Mouse (Mus musculus): ENCODE measurements around the gene Acsl5.
A peak's percentile ranks its signal among the peaks of the same experiment; 100 is the strongest.

Gene Acsl5

GRCm38 (mm10) chr19:55311874-55312273 lies 60.1 kb downstream of the Acsl5 start:
- Histone ChIP-seq H3K27me3 (ENCODE audit: insufficient read depth, low read length) (0 out of 2 replicates have a peak, but pooled peaks cover 2% of the 10 kb centered on the region), H3K4me1 (replicated peaks; ENCODE audit: low read depth, low read length) (peaks cover 16% of the 10 kb centered on the region)
- TF ChIP-seq CTCF (conservative IDR thresholded peaks at IDR 0.05; ENCODE audit: low read length) (no peak), NANOG (IDR thresholded peaks at IDR 0.05; ENCODE audit: borderline replicate concordance, low read length) (no peak), POU5F1 (IDR thresholded peaks at IDR 0.05; ENCODE audit: borderline replicate concordance, low read length) (no peak)

GRCm38 (mm10) chr19:55313649-55314048 lies 61.9 kb downstream of the Acsl5 start:
- Histone ChIP-seq H3K9me3 (ENCODE audit: low read length) (no peaks in the 10 kb centered on the region), H3K27me3 (ENCODE audit: insufficient read depth, low read length) (0 out of 2 replicates have a peak, but pooled peaks cover 4% of the 10 kb centered on the region), H3K4me1 (replicated peaks; ENCODE audit: low read depth, low read length) (peaks cover 19% of the 10 kb centered on the region), H3K4me3 (replicated peaks; ENCODE audit: low read length) (no peak overlapping the region), H3K36me3 (ENCODE audit: insufficient read depth, low read length) (peaks cover 59% of the 10 kb centered on the region)
- TF ChIP-seq NANOG (IDR thresholded peaks at IDR 0.05; ENCODE audit: borderline replicate concordance, low read length) (no peak), CTCF (conservative IDR thresholded peaks at IDR 0.05; ENCODE audit: low read length) (no peak), POU5F1 (IDR thresholded peaks at IDR 0.05; ENCODE audit: borderline replicate concordance, low read length) (no peak)

More at GRCm38 (mm10) chr19:55311874-55312273, 60.1 kb downstream of the Acsl5 start:
- Histone ChIP-seq H3K4me3 (replicated peaks; ENCODE audit: low read length) (no peak overlapping the region), H3K36me3 (ENCODE audit: insufficient read depth, low read length) (peaks cover 75% of the 10 kb centered on the region), H3K9me3 (ENCODE audit: low read length) (no peaks in the 10 kb centered on the region)

- Histone ChIP-seq H3K9me3 (ENCODE audit: low read length) (no peaks in the 10 kb centered on the region), H3K4me1 (replicated peaks; ENCODE audit: low read depth, low read length) (peaks cover 19% of the 10 kb centered on the region), H3K4me3 (replicated peaks; ENCODE audit: low read length) (peak within 1 kb of the TSS; percentile 93), H3K36me3 (ENCODE audit: insufficient read depth, low read length) (peaks cover 40% of the 10 kb centered on the region), H3K27me3 (ENCODE audit: insufficient read depth, low read length) (0 out of 2 replicates have a peak, but pooled peaks cover 4% of the 10 kb centered on the region)
- no peak for TF ChIP-seq CTCF (conservative IDR thresholded peaks at IDR 0.05; ENCODE audit: low read length)
Measured at GRCm38 (mm10) chr19:55315452-55316108, 63.8 kb downstream of the Acsl5 start, which contains the start of gene Zdhhc6. Gene Zdhhc6, minus strand, starts transcription at chr19:55316032.

- no peaks in the 10 kb centered on the region for H3K9me3 ChIP-seq (ENCODE audit: low read length)
- H3K4me1 ChIP-seq (replicated peaks; ENCODE audit: low read depth, low read length) = peaks cover 19% of the 10 kb centered on the region
- H3K4me3 ChIP-seq (replicated peaks; ENCODE audit: low read length) = peak within 1 kb of the TSS; percentile 93
- H3K36me3 ChIP-seq (ENCODE audit: insufficient read depth, low read length) = peaks cover 34% of the 10 kb centered on the region
- no peak for TF ChIP-seq NANOG (IDR thresholded peaks at IDR 0.05; ENCODE audit: borderline replicate concordance, low read length)
- no peak; the same call in 1 of the 2 replicates for TF ChIP-seq CTCF (conservative IDR thresholded peaks at IDR 0.05; ENCODE audit: low read length)
- no peak for TF ChIP-seq POU5F1 (IDR thresholded peaks at IDR 0.05; ENCODE audit: borderline replicate concordance, low read length)
- 0 out of 2 replicates have a peak, but pooled peaks cover 4% of the 10 kb centered on the region for H3K27me3 ChIP-seq (ENCODE audit: insufficient read depth, low read length)
Measured at GRCm38 (mm10) chr19:55316109-55316714, 64.5 kb downstream of the Acsl5 start, which contains the start of gene Vti1a. Gene Vti1a, plus strand, starts transcription at chr19:55316295.

GRCm38 (mm10) chr19:55316901-55317300 lies 65.2 kb downstream of the Acsl5 start:
- Histone ChIP-seq H3K4me3 (replicated peaks; ENCODE audit: low read length) (peak overlapping the region; percentile 93), H3K27me3 (ENCODE audit: insufficient read depth, low read length) (0 out of 2 replicates have a peak, but pooled peaks cover 4% of the 10 kb centered on the region), H3K9me3 (ENCODE audit: low read length) (no peaks in the 10 kb centered on the region), H3K36me3 (ENCODE audit: insufficient read depth, low read length) (peaks cover 29% of the 10 kb centered on the region), H3K4me1 (replicated peaks; ENCODE audit: low read depth, low read length) (peaks cover 19% of the 10 kb centered on the region)
- TF ChIP-seq CTCF (conservative IDR thresholded peaks at IDR 0.05; ENCODE audit: low read length) = no peak
- TF ChIP-seq NANOG (IDR thresholded peaks at IDR 0.05; ENCODE audit: borderline replicate concordance, low read length) = no peak
- no peak for TF ChIP-seq POU5F1 (IDR thresholded peaks at IDR 0.05; ENCODE audit: borderline replicate concordance, low read length)

- no peaks in the 10 kb centered on the region for H3K9me3 ChIP-seq (ENCODE audit: low read length)
- TF ChIP-seq NANOG (IDR thresholded peaks at IDR 0.05; ENCODE audit: borderline replicate concordance, low read length) (no peak), POU5F1 (IDR thresholded peaks at IDR 0.05; ENCODE audit: borderline replicate concordance, low read length) (no peak), CTCF (conservative IDR thresholded peaks at IDR 0.05; ENCODE audit: low read length) (no peak)
- H3K4me3 ChIP-seq (replicated peaks; ENCODE audit: low read length) = no peak overlapping the region
- 0 out of 2 replicates have a peak, but pooled peaks cover 4% of the 10 kb centered on the region for H3K27me3 ChIP-seq (ENCODE audit: insufficient read depth, low read length)
- peaks cover 29% of the 10 kb centered on the region for H3K36me3 ChIP-seq (ENCODE audit: insufficient read depth, low read length)
- peaks cover 14% of the 10 kb centered on the region for H3K4me1 ChIP-seq (replicated peaks; ENCODE audit: low read depth, low read length)
Measured at GRCm38 (mm10) chr19:55319036-55319435, 67.3 kb downstream of the Acsl5 start.

GRCm38 (mm10) chr19:55319521-55319920 lies 67.8 kb downstream of the Acsl5 start:
- Histone ChIP-seq H3K4me1 (replicated peaks; ENCODE audit: low read depth, low read length) (peaks cover 11% of the 10 kb centered on the region), H3K4me3 (replicated peaks; ENCODE audit: low read length) (no peak overlapping the region), H3K9me3 (ENCODE audit: low read length) (no peaks in the 10 kb centered on the region), H3K27me3 (ENCODE audit: insufficient read depth, low read length) (0 out of 2 replicates have a peak, but pooled peaks cover 4% of the 10 kb centered on the region), H3K36me3 (ENCODE audit: insufficient read depth, low read length) (peaks cover 24% of the 10 kb centered on the region)
- TF ChIP-seq POU5F1 (IDR thresholded peaks at IDR 0.05; ENCODE audit: borderline replicate concordance, low read length) (no peak), NANOG (IDR thresholded peaks at IDR 0.05; ENCODE audit: borderline replicate concordance, low read length) (no peak), CTCF (conservative IDR thresholded peaks at IDR 0.05; ENCODE audit: low read length) (no peak)

GRCm38 (mm10) chr19:55322604-55323003 lies 70.9 kb downstream of the Acsl5 start:
- TF ChIP-seq CTCF (conservative IDR thresholded peaks at IDR 0.05; ENCODE audit: low read length) = no peak
- peaks cover 24% of the 10 kb centered on the region for H3K36me3 ChIP-seq (ENCODE audit: insufficient read depth, low read length)
- peaks cover 7% of the 10 kb centered on the region; the same call in 1 of the 2 replicates for H3K4me1 ChIP-seq (replicated peaks; ENCODE audit: low read depth, low read length)
- no peaks in the 10 kb centered on the region for H3K27me3 ChIP-seq (ENCODE audit: insufficient read depth, low read length)
- H3K9me3 ChIP-seq (ENCODE audit: low read length) = no peaks in the 10 kb centered on the region
- H3K4me3 ChIP-seq (replicated peaks; ENCODE audit: low read length) = no peak overlapping the region

All from E14TG2a.4 (cell line).